Mouse (Mus musculus) central nervous system, embryonic 11.5 days (tissue): ENCODE data around the gene Rtl6. TPM values are rescaled to one million over a fixed set of nuclear protein-coding genes. Genes with fewer than 3 reads are reported as not detected.

ENCODE experiments used
- polyA plus RNA-seq: library from polyadenylated mRNA; depleted of rRNA; stranded (reverse); fragments of >200 nt; gene quantifications from 2 replicates; pipeline ENCODE4 v1.2.3, GENCODE M21; 2012; rRNA removed

Gene Rtl6
- 18.4 and 22.5 TPM in 2 replicates for polyA plus RNA-seq

GRCm38 (mm10) chr15:84557189-84557921, at the start of gene Rtl6:
Gene Rtl6 (minus strand): TSS chr15:84557823.

Other genes starting within 250 kb of the Rtl6 start
- gene Parvg, start 233.8 kb downstream of the Rtl6 start, polyA plus RNA-seq: 1.5 TPM in 2 replicates
- 8.1 and 8.7 TPM in 2 replicates for gene Shisal1, start 110.7 kb downstream of the Rtl6 start, polyA plus RNA-seq
- gene Prr5, start 111.8 kb upstream of the Rtl6 start, polyA plus RNA-seq: 12.5 and 19.8 TPM in 2 replicates
- 0.60 and 3.3 TPM in 2 replicates for gene Arhgap8, start 162.2 kb upstream of the Rtl6 start, polyA plus RNA-seq